Mouse (Mus musculus) heart, postnatal 0 days (tissue): ENCODE results near the gene Plpp7. TPM values are rescaled to one million over a fixed set of nuclear protein-coding genes. Genes with fewer than 3 reads are reported as not detected.

Experiments used
- ATAC-seq: fragments of 200-750 bp; cut with Nextera tagmentation; 2 replicates; pipeline ENCODE4 v1.8.0; 2017; ENCODE audit warnings: low read depth, moderate number of reproducible peaks, moderate library complexity; ENCODE audit not compliant: insufficient read depth
- DNase-seq: peaks from one replicate; pipeline ENCODE4 v3.0.0-alpha.2; 2016; ENCODE audit warnings: low spot score
- H3K27ac ChIP-seq: fragments of 300-500 bp; sonication (generic); 2 replicates; pipeline ENCODE4 v1.5.1; 2014; ENCODE audit warnings: low read depth, mild to moderate bottlenecking
- H3K27me3 ChIP-seq: fragments of 300-500 bp; sonication (generic); 2 replicates; pipeline ENCODE4 v1.6.1; 2014; ENCODE audit warnings: low read length, mixed read lengths; ENCODE audit not compliant: control insufficient read depth, insufficient read depth
- H3K36me3 ChIP-seq: fragments of 300-500 bp; sonication (generic); replicated peaks from 2 replicates; pipeline ENCODE4 v1.6.1; 2014; ENCODE audit warnings: low read length, mixed read lengths; ENCODE audit not compliant: control insufficient read depth, insufficient read depth
- H3K4me1 ChIP-seq: fragments of 300-500 bp; sonication (generic); 2 replicates; pipeline ENCODE4 v1.6.1; 2014; ENCODE audit warnings: antibody characterized with exemption; ENCODE audit not compliant: control insufficient read depth, insufficient read depth
- H3K4me2 ChIP-seq: fragments of 300-500 bp; sonication (generic); 2 replicates; pipeline ENCODE4 v1.6.1; 2014; ENCODE audit warnings: low read depth, mild to moderate bottlenecking, low read length, moderate library complexity
- H3K4me3 ChIP-seq: fragments of 300-500 bp; sonication (generic); 2 replicates; pipeline ENCODE4 v1.5.1; 2014; ENCODE audit warnings: low read depth, low read length
- H3K9ac ChIP-seq: fragments of 300-500 bp; sonication (generic); replicated peaks from 2 replicates; pipeline ENCODE4 v1.6.1; 2014; ENCODE audit warnings: low read depth, low read length, mixed read lengths
- H3K9me3 ChIP-seq: fragments of 300-500 bp; sonication (generic); replicated peaks from 2 replicates; pipeline ENCODE4 v1.6.1; 2016; ENCODE audit warnings: low read length; ENCODE audit not compliant: control insufficient read depth
- CTCF ChIP-seq: IDR thresholded peaks from 2 replicates; pipeline ENCODE4 v1.5.1; 2016; ENCODE audit warnings: antibody characterized with exemption, control low read depth, low read depth
- EP300 ChIP-seq: IDR thresholded peaks from 2 replicates; pipeline ENCODE4 v1.6.1; 2016; ENCODE audit warnings: antibody characterized with exemption, low read depth
- WGBS: fragments of 180-500 bp; shearing (Covaris S2); extraction: QIAGEN DNeasy Blood & Tissue Kit; methylation state at CpG from one replicate; pipeline ENCODE4 v1.1.7; 2014; 5-methylcytosine and 5-hydroxymethylcytosine counted together
- polyA plus RNA-seq: library from polyadenylated mRNA; unstranded; fragments of >200 nt; fragmentation: Nextera tagmentation; extraction: Ambion mirVana; gene quantifications from 2 replicates; pipeline ENCODE4 v1.2.1, GENCODE M21; 2015
- total RNA-seq: library from RNA; depleted of rRNA; stranded (reverse); fragments of >200 nt; gene quantifications from 2 replicates; pipeline ENCODE4 v1.2.3, GENCODE M21; 2014; ENCODE audit warnings: low replicate concordance

Gene Plpp7
- total and polyA plus RNA-seq, 2 experiments from 2014 or later = 24.0 to 56.3 TPM

DNA sequence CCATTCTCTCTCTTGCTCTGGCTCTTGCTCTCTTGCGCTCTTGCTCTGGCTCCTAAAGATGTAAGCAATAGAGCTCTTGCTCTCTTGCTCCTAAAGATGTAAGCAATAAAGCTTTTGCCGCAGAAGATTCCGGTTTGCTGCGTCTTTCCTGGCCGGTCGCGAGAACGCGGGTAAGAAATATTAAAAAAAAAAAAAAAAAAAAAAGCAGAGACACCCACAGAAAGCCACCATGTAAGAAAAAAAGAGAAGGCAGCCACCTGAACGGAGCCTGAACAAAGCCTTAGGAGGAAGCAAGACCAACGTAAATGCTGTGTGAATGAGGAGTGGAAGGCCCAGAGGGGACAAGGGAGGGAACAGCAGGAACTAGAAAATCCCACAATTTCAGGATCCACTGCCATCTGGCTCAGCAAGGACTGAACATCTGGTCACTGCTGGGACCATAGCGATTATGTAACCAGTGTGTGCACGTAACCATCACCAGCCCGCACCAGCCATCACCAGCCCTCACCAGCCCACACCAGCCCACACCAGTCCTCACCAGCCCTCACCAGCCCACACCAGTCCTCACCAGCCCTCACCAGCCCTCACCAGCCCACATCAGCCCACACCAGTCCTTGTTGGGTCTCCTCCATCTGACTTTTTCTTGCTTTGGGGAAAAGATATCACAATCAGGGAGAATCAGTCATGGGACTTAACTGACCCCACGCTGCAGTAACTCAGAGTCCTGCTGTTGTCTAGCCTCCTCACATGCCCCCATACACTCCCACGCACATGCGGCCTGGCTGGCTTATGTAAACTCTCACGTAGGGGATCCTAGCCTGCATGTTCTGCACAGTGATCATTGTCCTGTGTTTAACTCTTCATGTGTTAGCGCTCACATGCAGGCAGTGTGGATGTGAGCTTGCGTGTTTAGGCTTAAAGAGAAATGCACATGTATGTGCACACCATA is 24.7 kb downstream of the Plpp7 start:
- Histone ChIP-seq H3K9ac (no peak overlapping the region), H3K27me3 (no peaks in the 10 kb centered on the region), H3K9me3 (no peaks in the 10 kb centered on the region), H3K4me2 (no peak overlapping the region), H3K27ac (no peak overlapping the region), H3K36me3 (no peaks in the 10 kb centered on the region), H3K4me3 (no peak overlapping the region), H3K4me1 (no peaks in the 10 kb centered on the region)
- no peak for DNase-seq
- WGBS = 87% methylated on average over 20 of the region's 20 CpGs
- no peak for TF ChIP-seq EP300
- TF ChIP-seq CTCF = no peak
- no peak for ATAC-seq

GRCm38 (mm10) chr2:32121150-32121549 is 25.8 kb downstream of the Plpp7 start:
- TF ChIP-seq EP300 (no peak), CTCF (no peak)
- DNase-seq (no peak), ATAC-seq (no peak)
- H3K9ac ChIP-seq = no peak overlapping the region
- H3K27ac ChIP-seq = no peak overlapping the region
- no peak overlapping the region for H3K4me2 ChIP-seq
- WGBS = 62% methylated on average over 5 of the region's 5 CpGs
- H3K4me3 ChIP-seq = no peak overlapping the region
- H3K27me3 ChIP-seq = no peaks in the 10 kb centered on the region
- H3K36me3 ChIP-seq = no peaks in the 10 kb centered on the region
- H3K9me3 ChIP-seq = no peaks in the 10 kb centered on the region
- no peaks in the 10 kb centered on the region for H3K4me1 ChIP-seq

DNA sequence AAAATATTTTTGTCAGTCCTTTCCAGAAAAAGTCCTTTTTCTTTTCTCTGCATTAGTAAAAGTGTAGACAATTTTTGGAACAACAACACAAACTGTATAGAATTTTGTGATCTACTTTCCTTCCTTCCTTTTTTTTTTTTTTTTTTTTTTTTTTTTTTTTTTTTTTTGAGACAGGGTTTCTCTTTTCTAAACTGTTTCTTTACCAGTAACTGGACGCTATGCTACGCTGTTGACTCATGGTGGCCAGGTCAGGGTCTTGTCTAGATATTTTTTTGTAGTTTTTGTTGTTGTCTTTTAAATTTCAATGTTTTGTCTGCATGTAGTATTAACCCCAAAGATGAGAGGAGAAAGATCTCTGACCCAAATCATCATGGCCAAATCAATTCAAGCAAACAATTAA is 26.5 kb downstream of the Plpp7 start:
- Histone ChIP-seq H3K4me1 (no peaks in the 10 kb centered on the region), H3K9me3 (no peaks in the 10 kb centered on the region), H3K27me3 (no peaks in the 10 kb centered on the region), H3K36me3 (no peaks in the 10 kb centered on the region), H3K4me3 (no peak overlapping the region), H3K27ac (no peak overlapping the region), H3K9ac (no peak overlapping the region), H3K4me2 (no peak overlapping the region)
- ATAC-seq (no peak), DNase-seq (no peak)
- WGBS = 79% methylated on average over 2 of the region's 2 CpGs
- TF ChIP-seq CTCF = no peak
- TF ChIP-seq EP300 = no peak

GRCm38 (mm10) chr2:32127653-32128535 is 32.6 kb downstream of the Plpp7 start:
- no peaks in the 10 kb centered on the region for H3K36me3 ChIP-seq
- H3K9me3 ChIP-seq = no peaks in the 10 kb centered on the region
- H3K9ac ChIP-seq = 0 out of 2 replicates have a peak overlapping the region, but pooled peaks have one; percentile 20
- no peaks in the 10 kb centered on the region for H3K27me3 ChIP-seq
- TF ChIP-seq CTCF (no peak), EP300 (peak; percentile 69; the same call in 1 of the 2 replicates)
- peak overlapping the region; percentile 94 for H3K27ac ChIP-seq
- H3K4me1 ChIP-seq = peaks cover 30% of the 10 kb centered on the region
- H3K4me3 ChIP-seq = no peak overlapping the region
- ATAC-seq (peak; percentile 76), DNase-seq (peak; percentile 79)
- 4% methylated on average over 16 of the region's 16 CpGs for WGBS
- peak overlapping the region; percentile 37 for H3K4me2 ChIP-seq

DNA sequence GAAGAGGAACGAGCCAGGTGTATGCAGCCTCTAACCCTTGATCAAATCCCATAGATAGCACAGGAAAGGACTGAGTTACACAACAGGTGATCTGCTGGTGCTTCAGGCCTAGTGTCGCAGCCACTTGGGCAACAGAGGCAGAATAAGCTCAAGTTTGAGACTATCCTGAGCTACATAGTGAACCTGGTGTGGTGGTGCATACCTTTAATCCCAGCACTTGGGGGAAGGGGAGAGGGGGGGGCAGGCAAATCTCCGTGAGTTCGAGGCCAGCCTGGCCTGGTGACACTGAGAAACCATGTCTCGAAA is 33.2 kb downstream of the Plpp7 start:
- H3K9ac ChIP-seq = no peak overlapping the region
- peaks cover 30% of the 10 kb centered on the region for H3K4me1 ChIP-seq
- peak overlapping the region; percentile 37 for H3K4me2 ChIP-seq
- H3K36me3 ChIP-seq = no peaks in the 10 kb centered on the region
- no peaks in the 10 kb centered on the region for H3K27me3 ChIP-seq
- 68% methylated on average over 5 of the region's 5 CpGs for WGBS
- H3K9me3 ChIP-seq = no peaks in the 10 kb centered on the region
- no peak for ATAC-seq
- TF ChIP-seq EP300 = no peak
- no peak for TF ChIP-seq CTCF
- H3K4me3 ChIP-seq = no peak overlapping the region
- no peak for DNase-seq
- H3K27ac ChIP-seq = peak overlapping the region; percentile 94
